Mouse (Mus musculus) neural tube, embryonic 11.5 days (tissue): ENCODE data around the gene Urgcp. TPM values are rescaled to one million over a fixed set of nuclear protein-coding genes. Genes with fewer than 3 reads are reported as not detected.

Experiments used
- ATAC-seq: fragments of 200-750 bp; cut with Nextera tagmentation; 2 replicates; pipeline ENCODE4 v1.8.0; 2017; ENCODE audit warnings: moderate number of reproducible peaks, mild to moderate bottlenecking, moderate TSS enrichment, moderate library complexity; ENCODE audit not compliant: insufficient read depth, low FRiP score, low TSS enrichment
- DNase-seq: peaks from one replicate; pipeline ENCODE4 v3.0.0-alpha.2; 2015; ENCODE audit warnings: low spot score
- H3K27ac ChIP-seq: fragments of 300-500 bp; sonication (generic); 2 replicates; pipeline ENCODE4 v1.5.1; 2014; ENCODE audit warnings: low read depth, mild to moderate bottlenecking, low read length
- H3K27me3 ChIP-seq: fragments of 300-500 bp; sonication (generic); 2 replicates; pipeline ENCODE4 v1.6.1; 2014; ENCODE audit warnings: mild to moderate bottlenecking, low read length, mixed read lengths; ENCODE audit not compliant: control insufficient read depth, insufficient read depth
- H3K36me3 ChIP-seq: fragments of 300-500 bp; sonication (generic); 2 replicates; pipeline ENCODE4 v1.6.1; 2014; ENCODE audit warnings: mild to moderate bottlenecking, low read length, moderate library complexity, mixed read lengths; ENCODE audit not compliant: control insufficient read depth, insufficient read depth
- H3K4me1 ChIP-seq: fragments of 300-500 bp; sonication (generic); 2 replicates; pipeline ENCODE4 v1.6.1; 2014; ENCODE audit warnings: low read length, mixed read lengths; ENCODE audit not compliant: control insufficient read depth, insufficient read depth
- H3K4me2 ChIP-seq: fragments of 300-500 bp; sonication (generic); 2 replicates; pipeline ENCODE4 v1.6.1; 2014; ENCODE audit warnings: low read depth, mild to moderate bottlenecking, moderate library complexity
- H3K4me3 ChIP-seq: fragments of 300-500 bp; sonication (generic); 2 replicates; pipeline ENCODE4 v1.5.1; 2014; ENCODE audit warnings: low read depth, low read length
- H3K9ac ChIP-seq: fragments of 300-500 bp; sonication (generic); 2 replicates; pipeline ENCODE4 v1.6.1; 2014; ENCODE audit warnings: mild to moderate bottlenecking, low read length
- H3K9me3 ChIP-seq: fragments of 300-500 bp; sonication (generic); 2 replicates; pipeline ENCODE4 v1.6.1; 2016; ENCODE audit warnings: low read length; ENCODE audit not compliant: control insufficient read depth
- WGBS: fragments of 180-500 bp; shearing (Covaris S2); extraction: QIAGEN DNeasy Blood & Tissue Kit; methylation state at CpG from one replicate; pipeline ENCODE4 v1.1.7; 2014; 5-methylcytosine and 5-hydroxymethylcytosine counted together
- polyA plus RNA-seq: library from polyadenylated mRNA; unstranded; fragments of >200 nt; fragmentation: Nextera tagmentation; extraction: Ambion mirVana; gene quantifications from 2 replicates; pipeline ENCODE4 v1.2.1, GENCODE M21; 2014

Gene Urgcp
- polyA plus RNA-seq, 1 experiment from 2014 or later = 16.5 TPM

DNA sequence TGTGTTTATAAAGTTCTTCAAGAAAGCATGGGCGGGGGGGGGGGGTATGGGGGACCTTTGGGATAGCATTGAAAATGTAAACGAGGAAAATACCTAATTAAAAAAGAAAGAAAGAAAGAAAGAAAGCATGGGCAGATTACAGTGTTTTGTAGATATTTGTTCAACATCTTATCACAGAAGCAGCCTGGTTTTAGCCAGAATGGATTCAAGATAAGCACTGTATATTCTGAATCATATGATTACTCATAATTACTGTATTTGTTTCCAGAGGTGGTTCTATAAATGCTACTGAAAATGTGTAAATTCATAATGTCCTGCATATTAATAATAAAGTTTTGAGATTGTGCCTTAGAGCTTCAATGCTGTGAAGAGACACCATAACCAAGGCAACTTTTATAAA lies 60.9 kb downstream of the Urgcp start:
- no peaks in the 10 kb centered on the region for H3K27me3 ChIP-seq
- H3K36me3 ChIP-seq = peaks cover 2% of the 10 kb centered on the region; the same call in 1 of the 2 replicates
- DNase-seq = no peak
- no peak overlapping the region for H3K27ac ChIP-seq
- H3K4me2 ChIP-seq = no peak overlapping the region
- 83% methylated on average over 2 of the region's 2 CpGs for WGBS
- no peak for ATAC-seq
- H3K9me3 ChIP-seq = no peaks in the 10 kb centered on the region
- no peak overlapping the region for H3K9ac ChIP-seq
- peaks cover 4% of the 10 kb centered on the region; the same call in 1 of the 2 replicates for H3K4me1 ChIP-seq
- H3K4me3 ChIP-seq = no peak overlapping the region

DNA sequence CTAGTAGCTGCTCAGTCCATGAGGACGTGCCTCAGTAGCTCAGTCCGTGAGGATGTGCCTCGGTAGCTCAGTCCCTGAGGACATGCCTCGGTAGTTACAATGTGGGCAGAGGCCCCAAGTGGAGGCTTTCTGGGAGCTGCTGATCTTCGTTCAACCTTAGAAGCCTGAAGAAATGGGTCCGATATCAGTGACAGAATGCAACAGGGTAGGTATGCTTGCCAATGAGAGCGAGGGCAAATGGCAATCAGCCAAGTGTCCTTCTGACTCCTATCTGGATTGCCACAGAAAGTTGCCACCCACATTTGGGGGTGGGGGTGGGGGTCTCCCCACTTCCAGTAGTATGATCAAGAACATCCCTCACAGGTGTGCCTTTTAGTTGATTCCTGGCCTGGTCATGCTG lies 61.4 kb downstream of the Urgcp start:
- Histone ChIP-seq H3K4me1 (no peaks in the 10 kb centered on the region), H3K27ac (no peak overlapping the region), H3K36me3 (peaks cover 2% of the 10 kb centered on the region; the same call in 1 of the 2 replicates), H3K9ac (no peak overlapping the region), H3K4me3 (no peak overlapping the region), H3K9me3 (no peaks in the 10 kb centered on the region), H3K4me2 (no peak overlapping the region), H3K27me3 (no peaks in the 10 kb centered on the region)
- DNase-seq (no peak), ATAC-seq (no peak)
- WGBS = 94% methylated on average over 7 of the region's 7 CpGs

DNA sequence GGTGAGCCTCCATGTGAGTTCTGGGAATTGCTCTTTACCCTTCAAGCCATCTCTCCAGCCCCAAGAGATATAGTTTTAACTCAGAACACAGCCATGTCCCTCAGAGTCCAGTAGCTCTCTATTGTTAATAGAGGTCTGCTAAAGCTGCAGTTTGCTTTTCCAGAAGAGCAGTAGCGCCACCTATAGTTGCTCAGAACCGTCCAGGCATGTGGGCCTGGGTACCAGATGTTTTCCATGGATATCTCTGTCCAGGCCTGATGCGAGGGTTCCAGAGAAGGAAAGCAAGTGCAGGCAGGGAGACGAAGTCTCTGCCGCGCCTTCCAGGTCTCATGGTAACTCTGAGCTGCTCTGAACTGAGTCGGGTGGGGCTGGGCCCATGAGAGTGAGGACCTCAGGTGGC lies 70.4 kb downstream of the Urgcp start:
- Histone ChIP-seq H3K4me3 (no peak overlapping the region), H3K27ac (no peak overlapping the region), H3K9me3 (no peaks in the 10 kb centered on the region), H3K4me1 (no peaks in the 10 kb centered on the region), H3K36me3 (no peaks in the 10 kb centered on the region), H3K9ac (no peak overlapping the region), H3K27me3 (no peaks in the 10 kb centered on the region), H3K4me2 (no peak overlapping the region)
- WGBS = 30% methylated on average over 7 of the region's 7 CpGs
- DNase-seq (peak; percentile 38), ATAC-seq (no peak)

DNA sequence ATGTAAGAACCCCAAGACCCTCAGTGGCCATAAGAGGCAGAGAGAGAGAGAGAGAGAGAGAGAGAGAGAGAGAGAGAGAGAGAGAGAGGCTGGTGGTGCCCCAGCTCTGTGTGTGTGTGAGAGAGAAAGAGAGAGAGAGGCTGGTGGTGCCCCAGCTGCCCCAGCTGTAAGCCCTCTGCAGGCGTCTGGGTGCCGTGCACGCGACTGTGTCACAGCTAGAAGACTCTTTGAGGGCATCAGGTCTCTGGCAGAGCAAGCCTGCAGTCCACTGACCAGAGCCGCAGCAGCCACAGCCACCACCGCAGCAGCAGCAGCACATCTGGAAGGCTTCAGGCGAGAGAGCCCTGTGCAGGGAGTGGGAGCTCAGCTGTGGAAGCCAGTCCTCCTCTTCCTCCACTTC lies 77.9 kb downstream of the Urgcp start:
- Histone ChIP-seq H3K27ac (no peak overlapping the region), H3K4me2 (no peak overlapping the region), H3K36me3 (no peaks in the 10 kb centered on the region), H3K9me3 (no peaks in the 10 kb centered on the region), H3K4me3 (no peak overlapping the region), H3K27me3 (no peaks in the 10 kb centered on the region), H3K9ac (no peak overlapping the region), H3K4me1 (no peaks in the 10 kb centered on the region)
- DNase-seq (no peak), ATAC-seq (no peak)
- WGBS = 30% methylated on average over 7 of the region's 7 CpGs

DNA sequence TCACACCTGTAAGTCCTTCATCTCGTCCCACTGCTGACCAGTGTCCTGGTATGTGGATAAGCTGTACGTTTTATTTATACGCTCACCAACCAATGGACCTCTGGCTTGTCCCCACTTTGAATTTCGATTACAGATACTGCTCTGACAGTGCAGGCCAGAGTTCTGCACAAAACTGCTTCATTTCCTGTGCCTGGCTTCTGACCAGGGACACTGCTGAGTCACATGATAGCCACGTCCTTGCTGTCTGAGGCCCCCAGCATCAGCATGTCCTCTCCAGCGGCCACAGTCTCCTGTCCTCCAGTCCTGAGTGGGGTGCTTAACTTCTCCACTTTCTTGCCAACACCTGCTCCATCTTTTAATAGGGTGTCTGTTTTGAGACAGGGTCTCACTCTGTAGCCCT lies 79.6 kb downstream of the Urgcp start:
- WGBS = 75% methylated on average over 6 of the region's 6 CpGs
- DNase-seq (no peak), ATAC-seq (no peak)
- no peaks in the 10 kb centered on the region for H3K27me3 ChIP-seq
- H3K9me3 ChIP-seq = no peaks in the 10 kb centered on the region
- H3K4me1 ChIP-seq = no peaks in the 10 kb centered on the region
- H3K27ac ChIP-seq = no peak overlapping the region
- H3K9ac ChIP-seq = no peak overlapping the region
- H3K4me2 ChIP-seq = no peak overlapping the region
- H3K36me3 ChIP-seq = no peaks in the 10 kb centered on the region
- no peak overlapping the region for H3K4me3 ChIP-seq

Other genes with a start within 250 kb of the Urgcp start
- gene Xbp1, start 241.7 kb downstream of the Urgcp start, polyA plus RNA-seq = 150 and 165 TPM in 2 replicates
- 26.4 and 28.2 TPM in 2 replicates for gene Ccdc117, start 220.2 kb downstream of the Urgcp start, polyA plus RNA-seq
- gene Ankrd36, start 192.7 kb downstream of the Urgcp start, polyA plus RNA-seq = not detected in 2 replicates
- gene Mrps24, start 46.7 kb downstream of the Urgcp start, polyA plus RNA-seq = 146 and 159 TPM in 2 replicates
- 149 and 156 TPM in 2 replicates for gene Dbnl, start 26.1 kb upstream of the Urgcp start, polyA plus RNA-seq
- 17.4 and 20.5 TPM in 2 replicates for gene Pgam2, start 41.4 kb upstream of the Urgcp start, polyA plus RNA-seq
- gene Polm, start 75.6 kb upstream of the Urgcp start, polyA plus RNA-seq = 5.0 and 6.2 TPM in 2 replicates
- 8.9 and 9.7 TPM in 2 replicates for gene Aebp1, start 99.6 kb upstream of the Urgcp start, polyA plus RNA-seq
- gene Pold2, start 115.9 kb upstream of the Urgcp start, polyA plus RNA-seq = 92.5 and 102 TPM in 2 replicates
- 3.9 and 16.9 TPM in 2 replicates for gene Myl7, start 136.4 kb upstream of the Urgcp start, polyA plus RNA-seq
- gene Gck, start 187.7 kb upstream of the Urgcp start, polyA plus RNA-seq = 0.88 and 1.4 TPM in 2 replicates
- 32.3 and 32.6 TPM in 2 replicates for gene Ykt6, start 193.3 kb upstream of the Urgcp start, polyA plus RNA-seq